Mouse (Mus musculus): Measurements from ENCODE around the gene Nfe2l2.

DNA sequence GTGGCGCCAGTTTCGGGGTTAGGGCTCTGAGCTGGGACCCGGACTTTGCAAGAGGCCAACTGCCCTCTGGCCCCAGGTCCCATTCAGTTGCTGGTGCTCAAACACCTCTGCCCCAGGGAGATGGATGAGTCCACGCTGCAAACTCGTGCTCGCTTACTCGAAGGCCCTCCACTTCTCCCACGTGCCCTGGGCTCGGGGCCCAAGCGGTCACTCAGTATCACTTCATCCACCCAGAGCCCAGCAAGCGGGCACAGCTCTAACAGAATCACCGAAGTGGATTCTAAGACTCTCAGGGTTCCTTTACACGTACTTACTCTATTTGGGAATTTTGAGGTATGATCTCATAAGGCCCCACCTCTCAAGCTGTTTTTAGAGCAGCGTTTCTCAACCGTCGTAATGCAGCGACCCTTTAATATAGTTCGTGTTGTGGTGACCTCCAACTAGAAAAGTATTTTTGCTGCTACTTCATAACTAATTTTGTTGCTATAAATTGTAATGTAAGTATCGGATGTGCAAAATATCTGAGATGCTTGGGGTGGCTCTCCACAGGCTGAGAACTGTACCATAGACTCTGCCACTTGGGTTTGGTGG lies 816 bp upstream of the Nfe2l2 start:
- no peak for TF ChIP-seq CTCF (IDR thresholded peaks at IDR 0.05; ENCODE audit: extremely low read depth, insufficient read depth, insufficient read length, insufficient replicate concordance)
- no peak for TF ChIP-seq POLR2A (IDR thresholded peaks at IDR 0.05; ENCODE audit: low read depth, low read length)
